22 mouse cellular contexts compared by ENCODE assay signal in genomic region chr1:19103776-19104142, GRCm38 (mm10). TPM values are rescaled to one million over a fixed set of nuclear protein-coding genes. Genes with fewer than 3 reads are reported as not detected.
DNase-seq lines count a peak whose midpoint lies in the region; ATAC-seq and TF ChIP-seq lines count a peak whose summit lies in the region.
"Had no signal": no experiment of that assay in that cellular context is flagged by ENCODE, and none has a peak within 500 bp of the region (broad histone marks: within the 10 kb centered on the region; RNA-seq: fewer than 3 reads in every experiment).

No protein-coding gene starts in this region.

- H3K9ac ChIP-seq in forebrain, embryonic 13.5 days = no peak overlapping the region
- peak overlapping the region; percentile 64 for H3K9ac ChIP-seq in midbrain, embryonic 13.5 days (replicated peaks)
- H3K9ac ChIP-seq: heart, embryonic 15.5 days; liver, embryonic 12.5 days; lung, embryonic 14.5 days; neural tube, embryonic 13.5 days had no signal

- peak; percentile 15; the same call in 1 of the 2 replicates for ATAC-seq in forebrain, embryonic 13.5 days
- 0 out of 2 replicates have a peak, but pooled peaks have one; percentile 4 for ATAC-seq in midbrain, embryonic 13.5 days
- ATAC-seq: CD4-positive, CD25-positive, alpha-beta regulatory T cell, adult 4 months; liver, embryonic 12.5 days had no signal

- H3K4me2 ChIP-seq in forebrain, embryonic 13.5 days = no peak overlapping the region
- H3K4me2 ChIP-seq in midbrain, embryonic 13.5 days (replicated peaks) = peak overlapping the region; percentile 47
- H3K4me2 ChIP-seq: heart, embryonic 15.5 days; liver, embryonic 12.5 days; lung, embryonic 14.5 days; neural tube, embryonic 13.5 days had no signal

- peak overlapping the region; percentile 60 for H3K4me3 ChIP-seq in E14TG2a.4 (replicated peaks; ENCODE audit: low read length)
- H3K4me3 ChIP-seq in forebrain, embryonic 13.5 days = peak overlapping the region; percentile 14; the same call in 1 of the 2 replicates
- H3K4me3 ChIP-seq in midbrain, embryonic 13.5 days (replicated peaks) = peak overlapping the region; percentile 42
- no peak overlapping the region for H3K4me3 ChIP-seq in cerebellum, adult 2 months (replicated peaks; ENCODE audit: insufficient read depth, low read depth, low read length)
- H3K4me3 ChIP-seq: heart, embryonic 15.5 days; liver, embryonic 12.5 days; neural tube, embryonic 13.5 days had no signal

- no peaks in the 10 kb centered on the region for H3K9me3 ChIP-seq in E14TG2a.4 (ENCODE audit: low read length)
- no peaks in the 10 kb centered on the region for H3K9me3 ChIP-seq in forebrain, embryonic 13.5 days (replicated peaks)
- no peaks in the 10 kb centered on the region for H3K9me3 ChIP-seq in midbrain, embryonic 13.5 days
- H3K9me3 ChIP-seq: heart, embryonic 15.5 days; liver, embryonic 12.5 days; neural tube, embryonic 13.5 days had no signal

- H3K27ac ChIP-seq in forebrain, embryonic 13.5 days = no peak overlapping the region
- peak overlapping the region; percentile 85 for H3K27ac ChIP-seq in midbrain, embryonic 13.5 days
- no peak overlapping the region for H3K27ac ChIP-seq in cerebellum, adult 2 months (ENCODE audit: insufficient read depth, low read length)
- H3K27ac ChIP-seq: heart, embryonic 15.5 days; kidney, postnatal 0 days; liver, embryonic 12.5 days; macrophage; neural tube, embryonic 13.5 days had no signal

- no peaks in the 10 kb centered on the region for H3K36me3 ChIP-seq in E14TG2a.4 (ENCODE audit: insufficient read depth, low read length)
- no peaks in the 10 kb centered on the region for H3K36me3 ChIP-seq in forebrain, embryonic 13.5 days (ENCODE audit: poor library complexity, severe bottlenecking)
- H3K36me3 ChIP-seq in midbrain, embryonic 13.5 days = no peaks in the 10 kb centered on the region
- H3K36me3 ChIP-seq: heart, embryonic 15.5 days; liver, embryonic 12.5 days; neural tube, embryonic 13.5 days had no signal

- DNase-seq in embryo, embryonic 10.5 days (ENCODE audit: low spot score) = peak; percentile 23
- no peak for DNase-seq in embryo, embryonic 9.5 days (ENCODE audit: extremely low spot score)
- no peak for DNase-seq in cerebellum, adult 2 months
- no peak for DNase-seq in frontal cortex, postnatal 25 days (ENCODE audit: low spot score in 2 of 2)
- DNase-seq in kidney, postnatal 25 days = no peak
- DNase-seq: adrenal gland, postnatal 14 days; cerebellum, adult 18-20 months; heart, adult 18-20 months; kidney, adult 11 months; lung, embryonic 14.5 days; thymus, adult 18-20 months had no signal

- under 1% methylated on average over 10 of the region's 10 CpGs for WGBS in forebrain, embryonic 13.5 days
- WGBS in midbrain, embryonic 13.5 days = 0% methylated on average over 10 of the region's 10 CpGs
- 1% methylated on average over 10 of the region's 10 CpGs for WGBS in cerebellum, adult 2 months

- peaks cover 88% of the 10 kb centered on the region for H3K27me3 ChIP-seq in E14TG2a.4 (ENCODE audit: insufficient read depth, low read length)
- peaks cover 99% of the 10 kb centered on the region for H3K27me3 ChIP-seq in forebrain, embryonic 13.5 days
- peaks cover 97% of the 10 kb centered on the region for H3K27me3 ChIP-seq in midbrain, embryonic 13.5 days
- H3K27me3 ChIP-seq in cerebellum, adult 2 months (ENCODE audit: control insufficient read depth, insufficient read depth, low read length) = no peaks in the 10 kb centered on the region; the same call in 1 of the 2 replicates

- no peak for TF ChIP-seq CTCF in E14TG2a.4 (conservative IDR thresholded peaks at IDR 0.05; ENCODE audit: low read length)
- no peak for TF ChIP-seq CTCF in cerebellum, adult 2 months (IDR thresholded peaks at IDR 0.05; ENCODE audit: borderline replicate concordance, insufficient read depth, low read depth, low read length)

- TF ChIP-seq POLR2A in cerebellum, adult 2 months (IDR thresholded peaks at IDR 0.05; ENCODE audit: borderline replicate concordance, insufficient read depth, low read length) = no peak

- H3K4me1 ChIP-seq in E14TG2a.4 (replicated peaks; ENCODE audit: low read depth, low read length) = peaks cover 29% of the 10 kb centered on the region
- no peaks in the 10 kb centered on the region for H3K4me1 ChIP-seq in forebrain, embryonic 13.5 days
- H3K4me1 ChIP-seq in midbrain, embryonic 13.5 days (replicated peaks) = peaks cover 10% of the 10 kb centered on the region
- no peaks in the 10 kb centered on the region for H3K4me1 ChIP-seq in cerebellum, adult 2 months (ENCODE audit: control insufficient read depth, insufficient read depth, low read length)
- H3K4me1 ChIP-seq: heart, embryonic 15.5 days; liver, embryonic 12.5 days; neural tube, embryonic 13.5 days had no signal

RNA-seq across cellular contexts. Expression of gene Tfap2d, which starts 0.9 kb away (rescaled TPM):
- polyA plus RNA-seq in forebrain, embryonic 13.5 days (2015; fragmentation: Nextera tagmentation; extraction: Ambion mirVana) = 4.0 and 4.2 TPM in 2 replicates
- 41.3 and 54.1 TPM in 2 replicates for polyA plus RNA-seq in midbrain, embryonic 13.5 days (2015; fragmentation: Nextera tagmentation; extraction: Ambion mirVana)
- polyA plus RNA-seq in cerebellum, adult 2 months (2012; rRNA removed) = 1.6 and 2.2 TPM in 2 replicates
- polyA plus RNA-seq: CD4-positive, CD25-positive, alpha-beta regulatory T cell, adult 4 months; heart, embryonic 15.5 days; kidney, postnatal 0 days; limb, embryonic 11.5 days; liver, embryonic 12.5 days; lung, embryonic 14.5 days; macrophage; neural tube, embryonic 13.5 days; stomach, embryonic 14.5 days had no signal
